Mouse (Mus musculus): ENCODE results near the gene Samm50. TPM values are rescaled to one million over a fixed set of nuclear protein-coding genes. Genes with fewer than 3 reads are reported as not detected.

Samm50 gene
- total and polyA plus RNA-seq, 2 experiments, result 11.5 to 46.4 TPM

DNA sequence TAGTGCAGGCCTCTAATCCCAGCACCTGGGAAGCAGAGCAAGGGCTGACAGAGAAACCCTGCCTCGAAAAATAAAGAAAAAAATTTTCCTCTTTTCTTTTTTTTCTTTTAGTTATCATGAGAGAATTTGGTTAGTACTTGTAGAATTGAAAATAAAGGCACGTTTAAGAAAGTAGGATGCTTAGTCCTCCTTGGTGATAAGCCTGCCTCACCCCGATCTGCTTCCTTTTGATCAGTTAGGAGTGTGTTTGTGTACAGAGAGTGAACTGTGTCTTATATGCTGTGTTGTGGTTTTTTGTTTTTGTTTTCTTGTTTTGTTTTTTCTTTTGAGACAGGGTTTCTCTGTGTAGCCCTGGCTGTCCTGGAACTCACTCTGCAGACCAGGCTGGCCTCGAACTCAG lies 15.3 kb downstream of the Samm50 start:
- Histone ChIP-seq H3K4me3 (ENCODE audit: insufficient read depth, low read depth, low read length) (no peak overlapping the region), H3K27me3 (ENCODE audit: control insufficient read depth, insufficient read depth, low read length) (no peaks in the 10 kb centered on the region), H3K79me2 (ENCODE audit: control insufficient read depth, insufficient read depth, low read length) (no peaks in the 10 kb centered on the region), H3K4me1 (ENCODE audit: control insufficient read depth, insufficient read depth, low read length) (no peaks in the 10 kb centered on the region), H3K9ac (ENCODE audit: low read depth, low read length) (no peak overlapping the region), H3K36me3 (ENCODE audit: control insufficient read depth, insufficient read depth, low read length) (peaks cover 22% of the 10 kb centered on the region), H3K27ac (replicated peaks; ENCODE audit: insufficient read depth, low read depth, low read length) (no peak overlapping the region)
- TF ChIP-seq POLR2A (IDR thresholded peaks at IDR 0.05; ENCODE audit: extremely low read depth, insufficient read depth, low read length), result no peak
- TF ChIP-seq CTCF (IDR thresholded peaks at IDR 0.05; ENCODE audit: low read depth, low read length), result no peak
- WGBS, result 90% methylated on average over 4 of the region's 4 CpGs
- DNase-seq (ENCODE audit: extremely low read depth, low read depth, low spot score), result no peak

DNA sequence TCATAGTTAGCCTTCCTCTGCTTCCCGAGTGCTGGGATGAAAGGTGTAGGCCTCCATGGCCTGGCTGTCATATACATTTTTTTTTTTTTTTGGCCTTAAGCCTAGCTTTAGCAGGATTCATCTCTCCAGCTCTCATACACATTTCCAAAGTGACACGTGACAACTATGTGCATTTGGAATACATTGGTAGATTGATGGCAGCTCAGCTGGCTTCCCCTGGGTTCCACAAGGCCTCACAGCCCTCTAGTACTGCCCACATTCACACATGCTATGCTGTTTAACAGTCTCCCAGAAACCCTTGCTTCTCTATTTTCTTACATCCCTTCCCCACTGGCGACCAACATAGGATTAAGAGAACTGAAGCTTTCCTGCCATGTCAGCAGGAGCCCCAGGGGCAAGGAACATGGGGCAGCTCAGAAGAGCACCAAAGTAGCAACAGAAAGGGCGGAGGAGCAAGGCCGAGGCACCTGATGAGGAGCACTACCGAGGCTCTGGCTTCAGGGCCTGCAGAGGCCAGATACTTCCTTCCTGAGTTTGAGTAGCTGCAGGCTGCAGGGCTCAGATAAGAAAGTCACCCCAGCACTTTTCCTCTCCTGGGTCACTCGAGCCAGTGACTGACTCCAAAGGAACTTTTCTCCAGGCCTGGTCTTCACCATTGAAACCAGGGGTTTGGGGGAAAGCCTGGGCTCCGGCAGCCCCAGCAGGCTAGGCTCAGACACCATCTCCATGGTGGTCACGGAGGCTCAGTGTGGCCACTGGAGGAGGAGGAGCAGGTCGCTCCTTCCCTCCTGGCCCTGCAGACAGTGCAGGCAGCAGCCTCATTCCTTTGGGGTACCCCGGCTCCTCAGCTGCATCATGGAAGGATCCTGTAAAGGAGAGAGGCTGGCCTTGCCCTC lies 17.7 kb downstream of the Samm50 start:
- no peak for TF ChIP-seq POLR2A (IDR thresholded peaks at IDR 0.05; ENCODE audit: extremely low read depth, insufficient read depth, low read length)
- TF ChIP-seq CTCF (IDR thresholded peaks at IDR 0.05; ENCODE audit: low read depth, low read length), result no peak
- Histone ChIP-seq H3K9ac (ENCODE audit: low read depth, low read length) (no peak overlapping the region), H3K79me2 (ENCODE audit: control insufficient read depth, insufficient read depth, low read length) (no peaks in the 10 kb centered on the region), H3K27me3 (ENCODE audit: control insufficient read depth, insufficient read depth, low read length) (no peaks in the 10 kb centered on the region), H3K4me3 (ENCODE audit: insufficient read depth, low read depth, low read length) (no peak overlapping the region), H3K4me1 (ENCODE audit: control insufficient read depth, insufficient read depth, low read length) (no peaks in the 10 kb centered on the region), H3K27ac (replicated peaks; ENCODE audit: insufficient read depth, low read depth, low read length) (peak overlapping the region; percentile 30; the same call in 1 of the 2 replicates), H3K36me3 (ENCODE audit: control insufficient read depth, insufficient read depth, low read length) (peaks cover 20% of the 10 kb centered on the region)
- 73% methylated on average over 11 of the region's 11 CpGs for WGBS
- no peak for DNase-seq (ENCODE audit: extremely low read depth, low read depth, low spot score)

DNA sequence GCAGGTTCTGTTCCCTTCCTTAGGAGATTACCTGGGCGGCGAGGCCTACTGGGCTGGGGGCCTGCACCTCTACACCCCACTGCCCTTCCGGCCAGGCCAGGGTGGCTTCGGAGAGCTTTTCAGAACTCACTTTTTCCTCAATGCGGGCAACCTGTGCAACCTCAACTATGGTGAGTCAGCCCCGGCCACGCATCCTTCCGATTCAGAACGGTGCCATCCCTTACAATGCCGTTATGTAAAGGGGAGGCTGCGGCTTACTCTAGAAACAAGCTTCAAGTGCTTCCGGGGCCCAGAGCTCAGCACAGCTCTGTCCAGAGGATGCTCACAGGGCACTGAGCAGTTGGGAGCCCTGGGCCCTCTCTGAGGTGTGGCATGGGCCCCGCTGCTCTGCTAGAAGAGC lies 18.4 kb downstream of the Samm50 start:
- Histone ChIP-seq H3K79me2 (ENCODE audit: control insufficient read depth, insufficient read depth, low read length) (no peaks in the 10 kb centered on the region), H3K36me3 (ENCODE audit: control insufficient read depth, insufficient read depth, low read length) (peaks cover 18% of the 10 kb centered on the region; the same call in 1 of the 2 replicates), H3K4me1 (ENCODE audit: control insufficient read depth, insufficient read depth, low read length) (peaks cover 2% of the 10 kb centered on the region; the same call in 1 of the 2 replicates), H3K4me3 (ENCODE audit: insufficient read depth, low read depth, low read length) (no peak overlapping the region), H3K27me3 (ENCODE audit: control insufficient read depth, insufficient read depth, low read length) (no peaks in the 10 kb centered on the region), H3K9ac (ENCODE audit: low read depth, low read length) (no peak overlapping the region), H3K27ac (replicated peaks; ENCODE audit: insufficient read depth, low read depth, low read length) (no peak overlapping the region)
- no peak for DNase-seq (ENCODE audit: extremely low read depth, low read depth, low spot score)
- TF ChIP-seq CTCF (IDR thresholded peaks at IDR 0.05; ENCODE audit: low read depth, low read length), result no peak
- 88% methylated on average over 13 of the region's 13 CpGs for WGBS

DNA sequence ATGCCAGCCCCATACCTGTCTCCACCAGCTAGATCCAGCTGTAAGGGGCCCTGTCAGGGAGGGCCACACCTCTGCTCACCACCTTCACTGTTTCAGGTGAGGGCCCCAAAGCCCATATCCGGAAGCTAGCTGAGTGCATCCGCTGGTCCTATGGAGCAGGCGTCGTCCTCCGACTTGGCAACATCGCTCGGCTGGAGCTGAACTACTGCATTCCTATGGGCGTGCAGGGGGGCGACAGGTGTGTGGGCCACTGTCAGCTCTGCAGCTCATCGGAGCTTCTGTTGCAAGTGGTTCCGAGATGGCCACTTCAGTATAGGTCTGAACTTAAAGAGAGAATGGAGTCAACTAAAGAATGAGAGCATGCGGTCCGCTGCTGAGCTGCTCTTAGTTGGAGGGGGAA lies 18.9 kb downstream of the Samm50 start:
- no peak for DNase-seq (ENCODE audit: extremely low read depth, low read depth, low spot score)
- Histone ChIP-seq H3K36me3 (ENCODE audit: control insufficient read depth, insufficient read depth, low read length) (peaks cover 18% of the 10 kb centered on the region; the same call in 1 of the 2 replicates), H3K79me2 (ENCODE audit: control insufficient read depth, insufficient read depth, low read length) (no peaks in the 10 kb centered on the region), H3K4me3 (ENCODE audit: insufficient read depth, low read depth, low read length) (no peak overlapping the region), H3K27me3 (ENCODE audit: control insufficient read depth, insufficient read depth, low read length) (no peaks in the 10 kb centered on the region), H3K27ac (replicated peaks; ENCODE audit: insufficient read depth, low read depth, low read length) (no peak overlapping the region), H3K9ac (ENCODE audit: low read depth, low read length) (no peak overlapping the region), H3K4me1 (ENCODE audit: control insufficient read depth, insufficient read depth, low read length) (peaks cover 2% of the 10 kb centered on the region; the same call in 1 of the 2 replicates)
- WGBS, result 95% methylated on average over 13 of the region's 13 CpGs
- TF ChIP-seq CTCF (IDR thresholded peaks at IDR 0.05; ENCODE audit: low read depth, low read length) (no peak), POLR2A (IDR thresholded peaks at IDR 0.05; ENCODE audit: extremely low read depth, insufficient read depth, low read length) (no peak)

DNA sequence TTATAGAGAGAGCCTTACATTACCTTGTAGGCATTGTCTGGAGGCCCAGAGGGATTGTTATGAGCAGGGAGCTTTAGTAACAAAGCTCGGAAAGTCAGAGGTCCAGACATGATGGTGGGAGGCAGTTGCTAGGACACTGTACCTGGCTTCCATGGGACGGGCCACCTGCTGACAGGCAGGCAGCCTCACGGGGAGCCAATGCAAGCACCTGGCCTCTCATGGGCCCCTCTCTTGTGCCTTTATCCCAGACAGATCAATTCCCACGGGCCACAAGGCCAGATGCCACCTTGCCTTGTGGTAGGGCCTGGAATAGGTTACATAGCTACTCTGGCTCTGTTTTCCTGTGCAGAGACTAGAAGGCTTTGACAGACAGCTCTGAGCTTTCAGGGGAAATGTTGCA lies 19.5 kb downstream of the Samm50 start:
- no peak for DNase-seq (ENCODE audit: extremely low read depth, low read depth, low spot score)
- 82% methylated on average over 4 of the region's 4 CpGs for WGBS
- H3K27me3 ChIP-seq (ENCODE audit: control insufficient read depth, insufficient read depth, low read length), result no peaks in the 10 kb centered on the region
- H3K4me3 ChIP-seq (ENCODE audit: insufficient read depth, low read depth, low read length), result no peak overlapping the region
- peaks cover 17% of the 10 kb centered on the region; the same call in 1 of the 2 replicates for H3K36me3 ChIP-seq (ENCODE audit: control insufficient read depth, insufficient read depth, low read length)
- no peaks in the 10 kb centered on the region for H3K79me2 ChIP-seq (ENCODE audit: control insufficient read depth, insufficient read depth, low read length)
- peaks cover 8% of the 10 kb centered on the region for H3K4me1 ChIP-seq (ENCODE audit: control insufficient read depth, insufficient read depth, low read length)
- no peak overlapping the region for H3K9ac ChIP-seq (ENCODE audit: low read depth, low read length)
- no peak for TF ChIP-seq POLR2A (IDR thresholded peaks at IDR 0.05; ENCODE audit: extremely low read depth, insufficient read depth, low read length)
- TF ChIP-seq CTCF (IDR thresholded peaks at IDR 0.05; ENCODE audit: low read depth, low read length), result no peak
- no peak overlapping the region for H3K27ac ChIP-seq (replicated peaks; ENCODE audit: insufficient read depth, low read depth, low read length)
